Mouse (Mus musculus) adrenal gland, adult 10 weeks (tissue): ENCODE results near the gene Fbln7. TPM values are rescaled to one million over a fixed set of nuclear protein-coding genes. Genes with fewer than 3 reads are reported as not detected.

Experiments
- polyA plus RNA-seq: library from polyadenylated mRNA; stranded (reverse); fragments of 350-450 nt; fragmentation: Illumina TruSeq; extraction: RNeasy Lipid Tissue Mini Kit (QIAGEN cat#74804); gene quantifications from one replicate; pipeline ENCODE4 v1.2.3, GENCODE M21; 2014; ENCODE audit warnings: low read depth, low replicate concordance

The Fbln7 gene
- 3.1 TPM for polyA plus RNA-seq

DNA sequence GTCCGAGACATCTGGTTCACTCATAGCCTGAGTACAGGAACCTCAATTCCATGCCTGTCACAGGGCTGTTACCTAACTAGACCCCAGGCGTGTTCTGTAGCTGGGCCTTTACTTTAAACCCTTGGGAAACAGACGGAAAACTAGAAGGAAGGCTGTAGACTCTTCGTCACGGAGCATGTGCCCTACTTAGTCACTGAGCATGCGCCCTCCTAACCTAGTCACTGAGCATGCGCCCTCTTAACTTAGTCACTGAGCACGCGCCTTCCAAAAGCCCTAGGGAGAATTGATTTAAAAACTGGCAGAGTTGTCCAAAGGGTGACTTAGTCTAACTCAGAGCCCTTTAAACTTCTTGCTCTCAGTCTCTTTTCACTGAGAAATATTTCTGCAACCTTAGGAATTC, at the start of gene Fbln7:
Fbln7 (plus strand) TSS at position 346 of the 400 bp plus-strand sequence.

DNA sequence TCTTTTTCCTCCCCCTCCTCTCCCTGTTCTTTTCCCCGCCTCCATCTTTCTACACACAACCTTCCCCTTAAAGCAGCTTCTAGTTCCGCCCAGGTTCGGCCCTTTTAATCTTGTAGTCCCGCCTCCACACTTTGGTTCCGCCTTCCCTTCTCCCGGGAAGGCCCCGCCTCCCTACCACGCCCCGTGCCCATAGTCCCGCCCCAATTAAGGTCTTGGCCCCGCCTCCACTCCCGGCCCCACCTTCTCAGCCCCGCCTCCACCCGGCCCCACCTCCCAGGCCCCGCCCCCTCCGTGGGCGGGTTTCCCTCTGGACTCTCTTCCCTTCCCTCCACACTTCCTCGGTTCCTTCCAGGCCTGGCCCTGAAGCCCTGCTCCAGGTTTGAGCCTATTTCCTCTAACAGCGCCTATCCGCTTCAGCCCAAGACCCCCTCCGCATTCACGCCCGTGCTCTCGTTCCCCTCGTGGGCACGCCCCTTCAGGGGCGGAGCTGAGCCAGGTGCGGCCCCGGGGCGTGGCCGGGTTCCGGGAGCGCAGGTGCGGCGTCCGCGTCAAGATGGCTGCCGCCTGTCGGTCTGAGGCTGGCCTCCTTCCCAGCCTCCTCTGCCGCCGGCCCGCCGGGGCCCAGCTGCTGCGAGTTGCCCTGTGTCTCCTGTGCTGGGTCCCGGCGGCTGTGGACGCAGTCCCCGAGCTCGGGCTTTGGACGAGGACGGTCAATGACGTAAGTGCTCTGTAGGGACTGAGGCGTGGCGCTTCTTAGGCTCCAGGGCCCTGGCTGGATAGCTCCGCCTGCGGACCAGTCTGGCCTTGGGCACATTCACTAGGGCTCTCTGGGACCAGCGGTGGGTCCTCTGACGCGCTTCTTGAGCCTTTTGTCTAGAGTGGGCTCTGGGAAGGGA, 44.7 kb upstream of the Fbln7 start, which contains the start of gene Tmem87b:
Tmem87b (plus strand) TSS at position 333 of the 896 bp plus-strand sequence.

DNA sequence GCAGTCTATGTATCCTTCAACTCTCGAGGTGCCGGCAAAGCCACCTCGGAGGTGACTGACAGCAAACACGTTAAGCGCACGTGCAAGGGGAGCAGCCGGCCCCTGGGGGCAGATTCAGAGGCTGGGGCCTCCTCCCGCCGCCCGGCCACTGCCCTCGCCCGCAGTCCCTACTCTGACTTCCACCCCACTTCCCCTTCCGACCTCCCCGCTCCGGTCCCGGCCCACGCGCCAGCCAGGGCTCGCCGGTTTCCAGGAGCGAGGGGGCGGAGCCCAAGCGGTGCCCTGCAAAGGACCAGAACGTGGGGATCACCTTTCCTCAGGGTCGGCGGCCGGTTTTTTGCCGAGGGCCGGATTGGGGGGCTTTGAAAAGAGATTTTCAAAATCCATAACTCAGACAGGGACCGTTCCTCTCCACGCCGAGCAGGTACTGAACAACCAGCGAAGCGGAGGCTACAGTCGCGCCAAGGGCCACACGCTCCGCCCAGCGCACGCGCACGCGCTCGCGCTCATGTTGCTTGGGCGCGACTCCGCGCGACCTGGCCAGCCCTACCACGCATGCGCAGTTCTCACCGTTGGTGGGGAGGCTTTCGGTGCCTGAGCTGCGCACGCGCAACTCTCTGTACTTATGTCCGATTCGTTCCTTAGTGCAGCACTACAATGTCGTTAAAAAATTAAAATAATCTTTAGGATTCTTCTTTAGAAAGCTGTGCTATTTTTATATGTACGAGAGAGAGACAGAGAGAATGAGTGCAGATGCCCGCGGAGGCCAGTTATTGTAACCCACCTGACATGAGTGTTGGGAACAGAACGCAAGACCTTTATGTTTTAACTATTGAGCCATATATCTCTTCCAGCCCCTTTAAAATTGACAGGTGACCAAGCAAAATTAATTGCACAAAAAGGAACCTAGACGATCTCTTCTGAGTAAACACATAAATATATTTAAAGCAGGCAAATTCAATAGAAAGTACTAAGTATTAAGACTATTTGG, 81.1 kb downstream of the Fbln7 start, which contains the start of gene Zc3h8:
Zc3h8 (minus strand) TSS at position 540 of the 991 bp plus-strand sequence.

Other genes with a start within 250 kb of the Fbln7 start
- gene Anapc1, start 175.6 kb upstream of the Fbln7 start, polyA plus RNA-seq = 84.3 TPM
- 19.7 TPM for gene Mertk, start 164.0 kb upstream of the Fbln7 start, polyA plus RNA-seq
- 82.9 TPM for gene Tmem87b, start 44.9 kb upstream of the Fbln7 start, polyA plus RNA-seq
- 8.2 TPM for gene Zc3h8, start 81.1 kb downstream of the Fbln7 start, polyA plus RNA-seq
- 10.0 TPM for gene Zc3h6, start 104.4 kb downstream of the Fbln7 start, polyA plus RNA-seq
- gene Gm10762, start 104.7 kb downstream of the Fbln7 start, polyA plus RNA-seq = 5.0 TPM
- not detected for gene Vinac1, start 185.2 kb downstream of the Fbln7 start, polyA plus RNA-seq
- gene Ttl, start 203.0 kb downstream of the Fbln7 start, polyA plus RNA-seq = 13.9 TPM
- gene Polr1b, start 238.0 kb downstream of the Fbln7 start, polyA plus RNA-seq = 4.4 TPM